Mouse (Mus musculus) retina, embryonic 14.5 days (tissue): Measurements from ENCODE around the gene Jmjd8.

ENCODE experiments used
- DNase-seq: peaks from one replicate; pipeline ENCODE4 v3.0.0-alpha.2; 2015; ENCODE audit warnings: low spot score

Jmjd8 gene

GRCm38 (mm10) chr17:25879750-25880149, 51.1 kb downstream of the Jmjd8 start:
- no peak for DNase-seq

GRCm38 (mm10) chr17:25880196-25880910, 51.7 kb downstream of the Jmjd8 start, which contains the start of gene Wfikkn1:
TSS of gene Wfikkn1 (minus strand) at chr17:25880858.
- no peak for DNase-seq

DNA sequence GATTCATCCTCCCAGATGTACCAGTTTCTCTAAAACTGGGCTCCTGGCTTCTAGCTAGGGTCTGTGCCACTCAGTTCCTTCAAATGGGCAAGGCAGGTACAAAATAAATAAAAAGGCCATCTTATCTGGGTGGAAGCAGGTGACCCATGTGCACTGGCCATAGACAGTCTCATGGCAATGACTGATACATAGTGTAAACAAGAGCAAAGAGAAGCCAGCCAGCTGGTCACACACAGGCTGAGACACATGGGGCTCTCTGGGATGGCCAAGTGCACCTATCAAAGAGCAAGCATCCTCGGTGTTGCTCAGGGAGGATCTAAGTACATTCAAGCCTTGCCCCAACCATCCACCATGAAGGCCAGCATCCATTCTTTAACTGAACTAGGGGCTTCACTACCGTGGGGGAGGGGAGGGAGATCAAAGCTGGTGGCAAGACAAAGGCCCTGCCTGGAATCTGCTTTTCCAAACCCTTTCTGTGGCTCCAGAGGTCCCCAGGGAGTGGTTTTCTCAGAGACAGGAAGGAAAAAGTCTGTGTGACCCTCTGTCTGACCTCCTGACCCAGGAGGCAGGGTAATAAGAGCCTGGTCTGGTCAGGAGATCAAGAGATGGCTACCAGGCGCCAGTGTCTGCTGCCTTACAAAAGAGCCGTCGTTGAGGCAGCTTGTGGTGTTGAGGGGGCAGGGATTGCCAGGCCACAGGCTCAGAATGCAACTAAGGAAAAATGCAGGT, 52.4 kb downstream of the Jmjd8 start:
- no peak for DNase-seq
